Mouse (Mus musculus) heart, postnatal 0 days (tissue): ENCODE measurements around the gene Zfp189. TPM values are rescaled to one million over a fixed set of nuclear protein-coding genes. Genes with fewer than 3 reads are reported as not detected.

ENCODE experiments used
- ATAC-seq: fragments of 200-750 bp; cut with Nextera tagmentation; 2 replicates; pipeline ENCODE4 v1.8.0; 2017; ENCODE audit warnings: low read depth, moderate number of reproducible peaks, moderate library complexity; ENCODE audit not compliant: insufficient read depth
- DNase-seq: peaks from one replicate; pipeline ENCODE4 v3.0.0-alpha.2; 2016; ENCODE audit warnings: low spot score
- H3K27ac ChIP-seq: fragments of 300-500 bp; sonication (generic); 2 replicates; pipeline ENCODE4 v1.5.1; 2014; ENCODE audit warnings: low read depth, mild to moderate bottlenecking
- H3K27me3 ChIP-seq: fragments of 300-500 bp; sonication (generic); 2 replicates; pipeline ENCODE4 v1.6.1; 2014; ENCODE audit warnings: low read length, mixed read lengths; ENCODE audit not compliant: control insufficient read depth, insufficient read depth
- H3K36me3 ChIP-seq: fragments of 300-500 bp; sonication (generic); replicated peaks from 2 replicates; pipeline ENCODE4 v1.6.1; 2014; ENCODE audit warnings: low read length, mixed read lengths; ENCODE audit not compliant: control insufficient read depth, insufficient read depth
- H3K4me1 ChIP-seq: fragments of 300-500 bp; sonication (generic); 2 replicates; pipeline ENCODE4 v1.6.1; 2014; ENCODE audit warnings: antibody characterized with exemption; ENCODE audit not compliant: control insufficient read depth, insufficient read depth
- H3K4me2 ChIP-seq: fragments of 300-500 bp; sonication (generic); 2 replicates; pipeline ENCODE4 v1.6.1; 2014; ENCODE audit warnings: low read depth, mild to moderate bottlenecking, low read length, moderate library complexity
- H3K4me3 ChIP-seq: fragments of 300-500 bp; sonication (generic); 2 replicates; pipeline ENCODE4 v1.5.1; 2014; ENCODE audit warnings: low read depth, low read length
- H3K9ac ChIP-seq: fragments of 300-500 bp; sonication (generic); replicated peaks from 2 replicates; pipeline ENCODE4 v1.6.1; 2014; ENCODE audit warnings: low read depth, low read length, mixed read lengths
- H3K9me3 ChIP-seq: fragments of 300-500 bp; sonication (generic); replicated peaks from 2 replicates; pipeline ENCODE4 v1.6.1; 2016; ENCODE audit warnings: low read length; ENCODE audit not compliant: control insufficient read depth
- CTCF ChIP-seq: IDR thresholded peaks from 2 replicates; pipeline ENCODE4 v1.5.1; 2016; ENCODE audit warnings: antibody characterized with exemption, control low read depth, low read depth
- EP300 ChIP-seq: IDR thresholded peaks from 2 replicates; pipeline ENCODE4 v1.6.1; 2016; ENCODE audit warnings: antibody characterized with exemption, low read depth
- WGBS: fragments of 180-500 bp; shearing (Covaris S2); extraction: QIAGEN DNeasy Blood & Tissue Kit; methylation state at CpG from one replicate; pipeline ENCODE4 v1.1.7; 2014; 5-methylcytosine and 5-hydroxymethylcytosine counted together
- polyA plus RNA-seq: library from polyadenylated mRNA; unstranded; fragments of >200 nt; fragmentation: Nextera tagmentation; extraction: Ambion mirVana; gene quantifications from 2 replicates; pipeline ENCODE4 v1.2.1, GENCODE M21; 2015
- total RNA-seq: library from RNA; depleted of rRNA; stranded (reverse); fragments of >200 nt; gene quantifications from 2 replicates; pipeline ENCODE4 v1.2.3, GENCODE M21; 2014; ENCODE audit warnings: low replicate concordance

Zfp189 gene
- total and polyA plus RNA-seq, 2 experiments from 2014 or later: 3.3 to 4.8 TPM

DNA sequence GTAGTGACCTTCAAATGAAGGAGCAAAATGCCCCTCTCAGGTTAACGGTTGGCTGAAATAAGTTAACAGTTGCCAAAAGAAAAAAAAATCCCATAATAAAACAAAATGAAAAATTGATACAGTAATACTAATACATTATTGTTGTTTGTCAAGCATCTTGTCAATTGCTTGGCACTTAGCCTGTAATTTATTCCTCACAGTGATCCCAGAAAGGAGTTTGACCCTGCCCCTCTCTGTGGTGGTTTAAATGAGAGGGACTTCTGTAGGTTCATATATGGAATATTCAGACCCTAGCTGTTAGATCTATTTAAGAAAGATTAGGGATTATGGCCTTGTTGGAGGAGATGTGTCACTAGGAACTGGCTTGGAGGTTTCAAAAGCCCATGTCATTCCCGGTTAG, 25.1 kb downstream of the Zfp189 start:
- ATAC-seq: no peak
- Histone ChIP-seq H3K27me3 (no peaks in the 10 kb centered on the region), H3K4me3 (no peak overlapping the region), H3K27ac (no peak overlapping the region), H3K4me2 (no peak overlapping the region), H3K36me3 (no peaks in the 10 kb centered on the region), H3K9ac (no peak overlapping the region), H3K4me1 (peaks cover 4% of the 10 kb centered on the region; the same call in 1 of the 2 replicates), H3K9me3 (no peaks in the 10 kb centered on the region)
- TF ChIP-seq EP300: no peak
- no peak for TF ChIP-seq CTCF
- no peak for DNase-seq
- 65% methylated on average over 2 of the region's 2 CpGs for WGBS

DNA sequence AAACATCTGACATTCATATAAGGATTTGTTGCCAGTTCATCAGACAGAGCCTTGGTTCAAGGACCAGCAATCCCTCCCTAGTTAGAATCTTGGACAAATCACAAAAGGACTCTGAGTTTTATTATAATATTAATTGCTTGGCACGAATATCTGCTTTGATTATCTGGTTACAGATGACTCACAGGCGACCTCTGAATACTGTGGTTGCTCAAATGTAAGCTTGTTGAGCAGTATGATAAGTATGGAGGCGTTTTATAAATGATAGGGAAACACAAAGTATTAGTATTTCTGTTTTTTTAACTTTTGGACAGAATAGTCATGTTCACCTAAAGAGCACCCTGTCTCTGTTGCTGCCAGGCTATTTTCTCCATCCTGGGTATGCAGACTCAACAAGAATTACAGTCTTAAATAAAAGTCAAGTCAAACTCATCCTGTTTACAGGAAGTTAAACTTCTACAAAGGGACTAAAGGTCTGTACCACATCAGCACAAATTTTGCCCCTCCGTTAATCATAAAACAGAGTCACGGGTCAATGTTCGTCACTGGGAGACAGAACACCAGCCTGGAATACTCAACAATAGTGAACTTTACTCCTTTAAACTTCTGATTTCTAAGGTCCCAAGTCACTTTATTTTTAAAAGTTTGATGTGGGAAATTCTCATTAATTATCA, 26.0 kb downstream of the Zfp189 start:
- H3K36me3 ChIP-seq: no peaks in the 10 kb centered on the region
- ATAC-seq (no peak), DNase-seq (no peak)
- 65% methylated on average over 6 of the region's 6 CpGs for WGBS
- no peak overlapping the region for H3K27ac ChIP-seq
- TF ChIP-seq CTCF (no peak), EP300 (no peak)
- H3K4me3 ChIP-seq: no peak overlapping the region
- H3K9me3 ChIP-seq: no peaks in the 10 kb centered on the region
- no peaks in the 10 kb centered on the region for H3K27me3 ChIP-seq
- H3K4me1 ChIP-seq: no peaks in the 10 kb centered on the region
- H3K4me2 ChIP-seq: no peak overlapping the region
- H3K9ac ChIP-seq: no peak overlapping the region

DNA sequence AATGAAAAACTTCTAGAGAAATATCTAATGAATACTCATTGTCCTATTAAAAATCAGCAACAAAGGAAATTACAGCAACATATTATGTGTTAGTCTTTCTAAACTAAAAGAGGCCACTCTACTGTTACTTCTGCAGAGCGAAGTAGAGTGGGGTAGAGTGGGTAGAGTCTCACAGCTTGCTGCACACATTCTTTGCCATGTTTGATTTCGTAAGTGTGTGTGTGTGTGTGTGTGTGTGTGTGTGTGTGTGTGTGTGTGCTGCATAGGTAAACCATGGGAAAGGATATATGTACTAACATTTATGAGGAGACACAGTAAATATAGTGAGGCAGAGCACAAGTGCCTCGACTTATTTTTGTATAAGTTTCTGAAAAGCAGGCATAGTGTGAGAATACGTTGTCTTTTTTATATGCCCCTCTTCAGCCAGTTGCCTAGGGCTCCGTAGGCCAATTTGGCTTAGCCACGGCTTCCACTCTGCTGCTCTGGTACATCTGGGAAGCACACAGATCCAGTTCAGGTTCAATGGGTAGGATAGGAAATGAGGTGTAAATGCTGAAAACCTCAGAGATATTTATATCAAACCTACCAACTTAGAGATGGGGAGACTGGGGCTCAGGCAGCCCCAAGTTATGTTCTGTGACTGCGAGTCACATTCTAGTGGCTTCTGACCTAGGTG, 26.7 kb downstream of the Zfp189 start:
- Histone ChIP-seq H3K4me1 (no peaks in the 10 kb centered on the region), H3K36me3 (no peaks in the 10 kb centered on the region), H3K4me3 (no peak overlapping the region), H3K9me3 (no peaks in the 10 kb centered on the region), H3K9ac (no peak overlapping the region), H3K27me3 (no peaks in the 10 kb centered on the region), H3K4me2 (no peak overlapping the region), H3K27ac (no peak overlapping the region)
- ATAC-seq: no peak
- DNase-seq: no peak
- WGBS: 78% methylated on average over 7 of the region's 7 CpGs
- no peak for TF ChIP-seq EP300
- TF ChIP-seq CTCF: no peak

DNA sequence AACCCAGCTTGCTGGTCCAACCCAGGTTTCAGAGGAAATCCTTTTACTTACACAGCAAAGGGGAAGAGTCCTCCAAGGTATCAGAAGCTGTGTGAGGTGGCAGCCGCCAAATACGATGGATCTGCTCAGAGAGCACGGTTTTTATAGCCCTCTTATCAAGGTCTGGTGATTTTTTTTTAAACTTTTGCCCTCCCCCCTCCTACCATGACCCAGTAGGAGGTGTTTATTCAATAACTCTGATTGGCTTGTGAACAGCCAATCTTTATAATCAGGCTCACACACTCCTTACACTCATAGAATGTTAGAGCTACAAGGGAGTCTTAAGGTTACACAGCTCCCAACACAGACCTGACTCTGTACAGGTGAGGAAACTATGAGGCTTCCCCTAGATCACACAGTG, 28.4 kb downstream of the Zfp189 start, which contains the start of gene Aldob:
Gene Aldob (minus strand): TSS at position 164 of the 400 bp plus-strand sequence.
- no peak within 1 kb of the TSS for H3K4me2 ChIP-seq
- H3K27me3 ChIP-seq: no peaks in the 10 kb centered on the region
- no peaks in the 10 kb centered on the region for H3K4me1 ChIP-seq
- no peaks in the 10 kb centered on the region for H3K9me3 ChIP-seq
- no peak for DNase-seq
- ATAC-seq: no peak
- no peak within 1 kb of the TSS for H3K4me3 ChIP-seq
- H3K36me3 ChIP-seq: no peaks in the 10 kb centered on the region
- 25% methylated on average over 3 of the region's 3 CpGs for WGBS
- H3K9ac ChIP-seq: no peak within 1 kb of the TSS
- TF ChIP-seq CTCF: no peak
- TF ChIP-seq EP300: no peak
- H3K27ac ChIP-seq: no peak within 1 kb of the TSS

DNA sequence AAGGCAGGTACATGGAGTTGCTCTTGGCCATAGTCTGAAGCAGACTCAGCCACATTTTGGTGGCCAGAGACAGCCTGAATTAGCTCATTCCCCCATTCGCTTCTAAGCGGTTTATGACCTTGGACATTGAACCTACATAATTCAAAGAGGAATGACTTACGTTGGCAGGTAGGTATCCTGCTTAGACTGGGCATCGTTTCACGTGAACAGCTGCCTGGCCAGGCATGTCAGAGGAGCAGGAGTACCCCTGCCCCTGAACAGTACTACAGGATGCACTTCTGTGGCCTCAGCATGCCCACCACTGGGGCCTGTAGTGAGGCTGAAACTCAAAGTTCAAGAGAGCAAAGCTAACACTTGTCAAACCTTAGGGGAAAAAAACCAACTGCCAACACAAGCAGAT, 32.4 kb downstream of the Zfp189 start:
- H3K36me3 ChIP-seq: no peaks in the 10 kb centered on the region
- 83% methylated on average over 5 of the region's 5 CpGs for WGBS

More for the DNA sequence above, 32.4 kb downstream of the Zfp189 start:
- no peak overlapping the region for H3K4me2 ChIP-seq
- H3K27ac ChIP-seq: no peak overlapping the region
- no peak overlapping the region for H3K4me3 ChIP-seq
- H3K27me3 ChIP-seq: no peaks in the 10 kb centered on the region
- no peak for TF ChIP-seq CTCF
- TF ChIP-seq EP300: no peak
- DNase-seq: no peak
- H3K4me1 ChIP-seq: no peaks in the 10 kb centered on the region
- no peak for ATAC-seq
- no peak overlapping the region for H3K9ac ChIP-seq
- no peaks in the 10 kb centered on the region for H3K9me3 ChIP-seq
